22 mouse cellular contexts compared by ENCODE assay signal in genomic region chr16:25536550-25536949, GRCm38 (mm10).
"Had no signal": no experiment of that assay in that cellular context is flagged by ENCODE, and none has a peak within 500 bp of the region (broad histone marks: within the 10 kb centered on the region; RNA-seq: fewer than 3 reads in every experiment).

No protein-coding gene starts in this region.

- H3K27me3 ChIP-seq: lung, embryonic 15.5 days; megakaryocyte, embryonic 14.5 days; midbrain, embryonic 12.5 days; neural tube, embryonic 13.5 days; neural tube, embryonic 15.5 days; stomach, embryonic 15.5 days had no signal

- H3K4me1 ChIP-seq: lung, embryonic 15.5 days; megakaryocyte, embryonic 14.5 days; midbrain, embryonic 10.5 days; midbrain, embryonic 12.5 days; neural tube, embryonic 13.5 days; neural tube, embryonic 15.5 days; stomach, embryonic 15.5 days had no signal

- DNase-seq: liver, postnatal 0 days; lung, adult 2 months; lung, postnatal 14 days; lung, postnatal 36 days; midbrain, embryonic 14.5 days; retina, postnatal 1 day; right cerebral cortex, adult 18-20 months; right cerebral cortex, postnatal 25 days; right cerebral cortex, postnatal 4 days; thymus, adult 2 months; thymus, postnatal 25 days; thymus, postnatal 4 days had no signal

- H3K36me3 ChIP-seq: lung, embryonic 15.5 days; midbrain, embryonic 10.5 days; midbrain, embryonic 12.5 days; neural tube, embryonic 13.5 days; neural tube, embryonic 15.5 days; stomach, embryonic 15.5 days had no signal

- H3K9me3 ChIP-seq: lung, embryonic 15.5 days; midbrain, embryonic 10.5 days; midbrain, embryonic 12.5 days; neural tube, embryonic 13.5 days; neural tube, embryonic 15.5 days; stomach, embryonic 15.5 days had no signal

- H3K27ac ChIP-seq: lung, embryonic 15.5 days; macrophage; midbrain, embryonic 10.5 days; midbrain, embryonic 12.5 days; neural tube, embryonic 13.5 days; neural tube, embryonic 15.5 days; stomach, embryonic 15.5 days; stomach, postnatal 0 days had no signal

- H3K4me2 ChIP-seq: lung, embryonic 15.5 days; midbrain, embryonic 12.5 days; neural tube, embryonic 13.5 days; neural tube, embryonic 15.5 days; stomach, embryonic 15.5 days had no signal

- H3K4me3 ChIP-seq: lung, embryonic 15.5 days; megakaryocyte, embryonic 14.5 days; midbrain, embryonic 10.5 days; midbrain, embryonic 12.5 days; myocyte; neural tube, embryonic 13.5 days; neural tube, embryonic 15.5 days; stomach, embryonic 15.5 days had no signal

- H3K9ac ChIP-seq: liver, postnatal 0 days; lung, embryonic 15.5 days; midbrain, embryonic 12.5 days; neural tube, embryonic 13.5 days; neural tube, embryonic 15.5 days; stomach, embryonic 15.5 days had no signal
